ENCODE assay signal across 8 mouse cellular contexts in the genomic region with DNA sequence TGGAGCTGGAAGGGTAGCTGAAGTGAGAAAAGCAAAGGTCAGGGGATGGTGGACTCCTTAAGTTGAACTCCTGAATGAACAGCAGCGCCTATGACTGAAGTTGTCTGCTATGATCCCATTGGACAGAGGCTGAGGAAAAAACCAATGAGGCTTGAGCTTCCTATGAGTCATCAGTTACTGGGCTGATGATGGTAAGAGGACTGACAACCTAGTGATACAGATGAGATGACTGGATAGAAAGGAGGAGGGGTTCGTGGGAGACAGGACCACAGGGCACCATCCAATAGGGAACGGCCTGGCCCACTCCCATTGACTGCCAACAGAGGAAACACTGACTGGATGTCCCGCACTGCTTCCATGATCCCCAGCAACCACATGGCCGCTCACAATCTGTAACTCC. TPM values are rescaled to one million over a fixed set of nuclear protein-coding genes. Genes with fewer than 3 reads are reported as not detected.
DNase-seq lines count a peak whose midpoint lies in the region; ATAC-seq and TF ChIP-seq lines count a peak whose summit lies in the region.
"Had no signal": no experiment of that assay in that cellular context is flagged by ENCODE, and none has a peak within 500 bp of the region (broad histone marks: within the 10 kb centered on the region; RNA-seq: fewer than 3 reads in every experiment).

No protein-coding gene starts in this region.

- 22% methylated on average over 5 of the region's 5 CpGs for WGBS in heart, postnatal 0 days

- no peak overlapping the region for H3K9ac ChIP-seq in heart, postnatal 0 days (replicated peaks; ENCODE audit: low read depth, low read length)

- H3K4me1 ChIP-seq in heart, postnatal 0 days (ENCODE audit: control insufficient read depth, insufficient read depth): no peaks in the 10 kb centered on the region

- H3K27me3 ChIP-seq in heart, postnatal 0 days (ENCODE audit: control insufficient read depth, insufficient read depth, low read length): peaks cover 37% of the 10 kb centered on the region

- no peak overlapping the region for H3K4me2 ChIP-seq in heart, postnatal 0 days (ENCODE audit: low read depth, low read length)

- no peak for TF ChIP-seq EP300 in heart, postnatal 0 days (IDR thresholded peaks at IDR 0.05; ENCODE audit: low read depth)

- no peak overlapping the region for H3K4me3 ChIP-seq in heart, postnatal 0 days (ENCODE audit: low read depth, low read length)
- H3K4me3 ChIP-seq: erythroblast, embryonic 14.5 days had no signal

- H3K9me3 ChIP-seq in heart, postnatal 0 days (replicated peaks; ENCODE audit: control insufficient read depth, low read length): no peaks in the 10 kb centered on the region

- peak; percentile 57 for ATAC-seq in heart, postnatal 0 days (ENCODE audit: insufficient read depth, low read depth)

- DNase-seq in thymus, postnatal 0 days (ENCODE audit: low spot score): peak; percentile 65
- DNase-seq in thymus, postnatal 4 days: no peak
- DNase-seq in brain, embryonic 18.5 days (ENCODE audit: low read depth, low spot score): peak; percentile 58
- DNase-seq in heart, postnatal 0 days (ENCODE audit: low spot score): peak; percentile 76
- peak; percentile 19 to 63 for DNase-seq in layer of hippocampus, adult 18-20 months (ENCODE audit: low spot score in 2 of 2)
- DNase-seq in mesoderm, embryonic 11.5 days (ENCODE audit: low read depth, low spot score): peak; percentile 60
- peak; percentile 75 for DNase-seq in telencephalon, adult 2 months (ENCODE audit: low read depth, low spot score)

- no peak for TF ChIP-seq CTCF in heart, postnatal 0 days (IDR thresholded peaks at IDR 0.05; ENCODE audit: low read depth)

- no peaks in the 10 kb centered on the region for H3K36me3 ChIP-seq in heart, postnatal 0 days (replicated peaks; ENCODE audit: control insufficient read depth, insufficient read depth, low read length)

- no peak overlapping the region for H3K27ac ChIP-seq in heart, postnatal 0 days (ENCODE audit: low read depth)

RNA-seq across cellular contexts. Expression of a gene that starts 12.5 kb away (rescaled TPM):
- 55.0 and 57.1 TPM in 2 replicates for polyA plus RNA-seq in thymus, postnatal 0 days (2015; fragmentation: Nextera tagmentation; extraction: Ambion mirVana)
- not detected in 2 replicates for total RNA-seq in heart, postnatal 0 days (2014; rRNA removed; ENCODE audit: low replicate concordance)
- polyA plus RNA-seq in heart, postnatal 0 days (2015; fragmentation: Nextera tagmentation; extraction: Ambion mirVana): not detected in 2 replicates
- not detected for total RNA-seq in layer of hippocampus, adult 18-20 months (2021)

RNA-seq across cellular contexts. Expression of a gene that starts 39.7 kb away (rescaled TPM):
- polyA plus RNA-seq in thymus, postnatal 0 days (2015; fragmentation: Nextera tagmentation; extraction: Ambion mirVana): 113 and 114 TPM in 2 replicates
- 2.6 and 7.2 TPM in 2 replicates for total RNA-seq in heart, postnatal 0 days (2014; rRNA removed; ENCODE audit: low replicate concordance)
- polyA plus RNA-seq in heart, postnatal 0 days (2015; fragmentation: Nextera tagmentation; extraction: Ambion mirVana): 4.2 and 4.6 TPM in 2 replicates
- 10 to 100 TPM; 27.4 to 32.5 TPM for total RNA-seq in layer of hippocampus, adult 18-20 months (2021)

RNA-seq across cellular contexts. Expression of a gene that starts 40.4 kb away (rescaled TPM):
- polyA plus RNA-seq in thymus, postnatal 0 days (2015; fragmentation: Nextera tagmentation; extraction: Ambion mirVana): 1.1 and 1.5 TPM in 2 replicates
- total RNA-seq in heart, postnatal 0 days (2014; rRNA removed; ENCODE audit: low replicate concordance): 1.4 and 1.9 TPM in 2 replicates
- 0.25 and 0.29 TPM in 2 replicates for polyA plus RNA-seq in heart, postnatal 0 days (2015; fragmentation: Nextera tagmentation; extraction: Ambion mirVana)
- total RNA-seq in layer of hippocampus, adult 18-20 months (2021): 10 to 100 TPM; 22.5 to 23.4 TPM

RNA-seq across cellular contexts. Expression of a gene that starts 42.8 kb away (rescaled TPM):
- 98.3 and 107 TPM in 2 replicates for polyA plus RNA-seq in thymus, postnatal 0 days (2015; fragmentation: Nextera tagmentation; extraction: Ambion mirVana)
- total RNA-seq in heart, postnatal 0 days (2014; rRNA removed; ENCODE audit: low replicate concordance): 83.2 and 87.5 TPM in 2 replicates
- 33.4 and 38.4 TPM in 2 replicates for polyA plus RNA-seq in heart, postnatal 0 days (2015; fragmentation: Nextera tagmentation; extraction: Ambion mirVana)
- 100 to 1,000 TPM; 184 to 185 TPM for total RNA-seq in layer of hippocampus, adult 18-20 months (2021)

RNA-seq across cellular contexts. Expression of a gene that starts 48.0 kb away (rescaled TPM):
- polyA plus RNA-seq in thymus, postnatal 0 days (2015; fragmentation: Nextera tagmentation; extraction: Ambion mirVana): 47.1 and 48.9 TPM in 2 replicates
- 29.4 and 36.6 TPM in 2 replicates for total RNA-seq in heart, postnatal 0 days (2014; rRNA removed; ENCODE audit: low replicate concordance)
- 28.4 and 31.2 TPM in 2 replicates for polyA plus RNA-seq in heart, postnatal 0 days (2015; fragmentation: Nextera tagmentation; extraction: Ambion mirVana)
- total RNA-seq in layer of hippocampus, adult 18-20 months (2021): 10 to 100 TPM; 77.1 to 85.8 TPM
